Mouse (Mus musculus) stomach, embryonic 14.5 days (tissue): Measurements from ENCODE around the gene Flrt3. TPM values are rescaled to one million over a fixed set of nuclear protein-coding genes. Genes with fewer than 3 reads are reported as not detected.

ENCODE experiments used
- ATAC-seq: fragments of 200-750 bp; cut with Nextera tagmentation; 2 replicates; pipeline ENCODE4 v1.8.0; 2017; ENCODE audit warnings: low read depth, moderate TSS enrichment; ENCODE audit not compliant: insufficient number of reproducible peaks, insufficient read depth, low FRiP score
- H3K27ac ChIP-seq: fragments of 300-500 bp; sonication (generic); 2 replicates; pipeline ENCODE4 v1.5.1; 2014; ENCODE audit warnings: mild to moderate bottlenecking, low read length, moderate library complexity, mixed read lengths
- H3K27me3 ChIP-seq: fragments of 300-500 bp; sonication (generic); 2 replicates; pipeline ENCODE4 v1.6.1; 2014; ENCODE audit warnings: low read length, control low read depth, mixed read lengths; ENCODE audit not compliant: control insufficient read depth, insufficient read depth
- H3K36me3 ChIP-seq: fragments of 300-500 bp; sonication (generic); 2 replicates; pipeline ENCODE4 v1.6.1; 2014; ENCODE audit warnings: mild to moderate bottlenecking, control low read depth, low read length, moderate library complexity, mixed read lengths; ENCODE audit not compliant: control insufficient read depth, insufficient read depth
- H3K4me1 ChIP-seq: fragments of 300-500 bp; sonication (generic); 2 replicates; pipeline ENCODE4 v1.6.1; 2014; ENCODE audit warnings: low read length, control low read depth, mixed read lengths; ENCODE audit not compliant: control insufficient read depth, insufficient read depth
- H3K4me2 ChIP-seq: fragments of 300-500 bp; sonication (generic); replicated peaks from 2 replicates; pipeline ENCODE4 v1.6.1; 2014; ENCODE audit warnings: low read depth, low read length, control low read depth
- H3K4me3 ChIP-seq: fragments of 300-500 bp; sonication (generic); 2 replicates; pipeline ENCODE4 v1.5.1; 2014; ENCODE audit warnings: low read depth, low read length, control low read depth
- H3K9ac ChIP-seq: fragments of 300-500 bp; sonication (generic); replicated peaks from 2 replicates; pipeline ENCODE4 v1.6.1; 2014; ENCODE audit warnings: low read depth, mild to moderate bottlenecking, control low read depth, low read length, moderate library complexity, mixed read lengths
- H3K9me3 ChIP-seq: fragments of 300-500 bp; sonication (generic); 2 replicates; pipeline ENCODE4 v1.6.1; 2016; ENCODE audit warnings: low read depth, low read length, control low read depth; ENCODE audit not compliant: control insufficient read depth
- WGBS: fragments of 180-500 bp; shearing (Covaris S2); extraction: QIAGEN DNeasy Blood & Tissue Kit; methylation state at CpG from one replicate; pipeline ENCODE4 v1.1.7; 2014; 5-methylcytosine and 5-hydroxymethylcytosine counted together
- polyA plus RNA-seq: library from polyadenylated mRNA; unstranded; fragments of >200 nt; fragmentation: Nextera tagmentation; extraction: Ambion mirVana; gene quantifications from 2 replicates; pipeline ENCODE4 v1.2.1, GENCODE M21; 2014

Gene Flrt3
- polyA plus RNA-seq, 1 experiment from 2014 or later: 24.0 TPM

DNA sequence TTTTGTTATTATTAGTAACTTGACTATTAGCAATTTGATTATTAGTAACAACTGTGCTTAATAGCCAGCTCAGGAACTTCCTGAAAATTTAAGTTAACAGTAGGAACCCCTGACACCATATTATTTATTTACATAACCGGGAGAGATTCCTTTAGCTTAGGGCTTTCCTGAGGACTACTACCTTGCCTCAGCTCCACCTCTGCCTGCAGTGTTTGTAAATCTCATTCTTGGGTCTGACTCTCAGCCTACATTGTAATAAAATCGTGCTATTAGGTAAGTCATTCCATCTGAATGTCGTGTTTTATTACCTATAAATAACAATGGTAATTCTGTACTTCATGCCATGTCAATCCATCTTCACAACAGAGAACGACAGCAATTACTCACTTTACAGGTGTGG, 21.2 kb upstream of the Flrt3 start:
- Histone ChIP-seq H3K4me2 (no peak overlapping the region), H3K4me3 (no peak overlapping the region), H3K4me1 (no peaks in the 10 kb centered on the region), H3K36me3 (no peaks in the 10 kb centered on the region), H3K9ac (no peak overlapping the region), H3K27me3 (no peaks in the 10 kb centered on the region), H3K9me3 (no peaks in the 10 kb centered on the region), H3K27ac (no peak overlapping the region)
- ATAC-seq: no peak
- WGBS: 48% methylated on average over 4 of the region's 4 CpGs

GRCm38 (mm10) chr2:140691403-140691802, 20.1 kb upstream of the Flrt3 start:
- Histone ChIP-seq H3K4me2 (no peak overlapping the region), H3K36me3 (no peaks in the 10 kb centered on the region), H3K27me3 (no peaks in the 10 kb centered on the region), H3K4me1 (no peaks in the 10 kb centered on the region), H3K4me3 (no peak overlapping the region), H3K9ac (no peak overlapping the region), H3K9me3 (no peaks in the 10 kb centered on the region), H3K27ac (no peak overlapping the region)
- ATAC-seq: no peak
- 75% methylated on average over 1 of the region's 1 CpGs for WGBS

- H3K4me3 ChIP-seq: no peak overlapping the region
- 67% methylated on average over 2 of the region's 2 CpGs for WGBS
Measured at GRCm38 (mm10) chr2:140690906-140691305, 19.6 kb upstream of the Flrt3 start.

DNA sequence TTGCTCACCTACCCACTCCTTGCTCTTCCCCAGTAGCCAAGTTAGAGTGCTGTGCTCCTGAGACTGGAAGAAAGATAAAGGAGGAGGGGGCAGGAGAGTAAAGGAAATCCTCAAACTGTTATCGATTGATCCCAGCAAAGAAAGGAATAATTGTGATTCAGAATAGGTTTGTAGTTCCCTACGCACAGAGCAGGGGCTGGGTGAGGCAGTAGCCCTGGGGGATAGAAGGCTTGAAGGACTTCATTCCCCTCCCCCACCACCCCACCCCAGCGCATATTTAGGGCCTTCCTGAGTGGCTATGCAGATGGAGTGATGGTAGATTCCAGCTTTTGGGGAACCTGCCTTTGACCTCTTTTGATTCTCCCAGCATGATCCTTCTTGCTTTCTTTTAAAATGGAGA, 5.5 kb upstream of the Flrt3 start:
- 46% methylated on average over 3 of the region's 3 CpGs for WGBS
- Histone ChIP-seq H3K4me1 (no peaks in the 10 kb centered on the region), H3K27me3 (no peaks in the 10 kb centered on the region), H3K4me2 (no peak overlapping the region), H3K9ac (no peak overlapping the region), H3K27ac (no peak overlapping the region), H3K4me3 (no peak overlapping the region), H3K36me3 (no peaks in the 10 kb centered on the region), H3K9me3 (no peaks in the 10 kb centered on the region)
- ATAC-seq: no peak

More at GRCm38 (mm10) chr2:140690906-140691305, 19.6 kb upstream of the Flrt3 start:
- H3K9ac ChIP-seq: no peak overlapping the region
- H3K4me2 ChIP-seq: no peak overlapping the region
- H3K27ac ChIP-seq: no peak overlapping the region
- no peaks in the 10 kb centered on the region for H3K4me1 ChIP-seq
- no peaks in the 10 kb centered on the region for H3K9me3 ChIP-seq
- no peaks in the 10 kb centered on the region for H3K27me3 ChIP-seq
- no peak for ATAC-seq
- H3K36me3 ChIP-seq: no peaks in the 10 kb centered on the region

GRCm38 (mm10) chr2:140673466-140673865, 2.2 kb upstream of the Flrt3 start:
- 82% methylated on average over 5 of the region's 5 CpGs for WGBS
- H3K27ac ChIP-seq: no peak overlapping the region
- H3K27me3 ChIP-seq: no peaks in the 10 kb centered on the region
- no peaks in the 10 kb centered on the region for H3K36me3 ChIP-seq
- no peak for ATAC-seq
- no peaks in the 10 kb centered on the region for H3K9me3 ChIP-seq
- H3K4me3 ChIP-seq: no peak overlapping the region
- H3K4me2 ChIP-seq: no peak overlapping the region
- no peaks in the 10 kb centered on the region for H3K4me1 ChIP-seq
- H3K9ac ChIP-seq: no peak overlapping the region

DNA sequence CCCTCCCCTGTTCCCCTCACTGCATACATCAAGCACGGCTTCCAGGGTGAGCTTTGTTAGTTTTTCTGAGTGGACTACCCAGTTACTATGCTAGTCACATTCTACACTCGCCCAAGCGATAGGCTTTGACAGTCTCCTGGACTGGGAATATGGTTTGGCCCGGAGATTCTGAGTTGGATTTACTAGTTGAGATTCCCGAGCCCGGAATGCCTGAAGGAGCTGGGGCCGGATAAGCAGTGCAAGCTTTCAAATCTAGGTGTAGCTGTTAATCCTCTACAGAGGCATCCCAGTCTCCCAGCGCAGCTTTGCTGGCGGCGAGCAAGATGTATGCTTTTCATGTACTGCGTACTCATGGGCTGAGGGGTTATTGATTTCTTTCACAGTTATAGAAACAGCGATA, 812 bp downstream of the Flrt3 start:
- H3K36me3 ChIP-seq: no peaks in the 10 kb centered on the region
- peak overlapping the region; percentile 53 for H3K4me3 ChIP-seq
- H3K9me3 ChIP-seq: no peaks in the 10 kb centered on the region
- peak overlapping the region; percentile 56 for H3K9ac ChIP-seq
- peak overlapping the region; percentile 58 for H3K4me2 ChIP-seq
- peaks cover 7% of the 10 kb centered on the region; the same call in 1 of the 2 replicates for H3K4me1 ChIP-seq
- H3K27me3 ChIP-seq: no peaks in the 10 kb centered on the region
- 0% methylated on average over 12 of the region's 12 CpGs for WGBS
- 0 out of 2 replicates have a peak, but pooled peaks have one; percentile 14 for ATAC-seq
- peak overlapping the region; percentile 76; the same call in 1 of the 2 replicates for H3K27ac ChIP-seq

DNA sequence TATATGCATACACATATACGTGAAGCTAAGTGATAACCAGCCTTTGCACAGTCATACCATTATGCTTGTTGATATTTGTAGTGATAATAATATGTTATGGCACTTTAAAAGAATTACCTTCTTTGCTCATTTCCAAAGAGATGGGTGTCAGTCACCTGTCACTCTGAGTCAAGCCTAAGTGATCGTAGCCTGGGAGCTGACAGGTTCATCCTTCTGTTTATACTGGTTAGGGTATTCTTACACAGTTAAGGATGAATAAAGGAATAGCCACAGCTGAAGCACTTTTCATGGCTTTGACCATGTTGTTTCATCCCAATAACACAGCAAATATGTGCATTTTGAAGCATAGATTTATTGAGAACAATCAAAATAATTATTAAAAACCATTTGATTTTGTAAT, 1.5 kb downstream of the Flrt3 start:
- ATAC-seq: no peak
- Histone ChIP-seq H3K4me3 (peak overlapping the region; percentile 53), H3K4me1 (peaks cover 7% of the 10 kb centered on the region; the same call in 1 of the 2 replicates), H3K36me3 (no peaks in the 10 kb centered on the region), H3K9me3 (no peaks in the 10 kb centered on the region), H3K4me2 (peak overlapping the region; percentile 58), H3K9ac (no peak overlapping the region), H3K27me3 (no peaks in the 10 kb centered on the region), H3K27ac (no peak overlapping the region)
- WGBS: 41% methylated on average over 2 of the region's 2 CpGs

GRCm38 (mm10) chr2:140669081-140669480, 2.2 kb downstream of the Flrt3 start:
- H3K4me3 ChIP-seq: peak overlapping the region; percentile 4; the same call in 1 of the 2 replicates
- H3K9me3 ChIP-seq: no peaks in the 10 kb centered on the region
- peak overlapping the region; percentile 31 for H3K4me2 ChIP-seq
- no peaks in the 10 kb centered on the region for H3K36me3 ChIP-seq
- 46% methylated on average over 2 of the region's 2 CpGs for WGBS
- no peaks in the 10 kb centered on the region for H3K27me3 ChIP-seq
- no peak for ATAC-seq
- H3K4me1 ChIP-seq: peaks cover 7% of the 10 kb centered on the region; the same call in 1 of the 2 replicates
- H3K27ac ChIP-seq: no peak overlapping the region
- H3K9ac ChIP-seq: no peak overlapping the region

- Histone ChIP-seq H3K4me2 (peak overlapping the region; percentile 31), H3K4me1 (peaks cover 7% of the 10 kb centered on the region; the same call in 1 of the 2 replicates), H3K27ac (no peak overlapping the region), H3K36me3 (no peaks in the 10 kb centered on the region), H3K9ac (no peak overlapping the region), H3K9me3 (no peaks in the 10 kb centered on the region), H3K27me3 (no peaks in the 10 kb centered on the region), H3K4me3 (peak overlapping the region; percentile 4)
- peak; percentile 66; the same call in 1 of the 2 replicates for ATAC-seq
- WGBS: 3% methylated on average over 8 of the region's 8 CpGs
Measured at GRCm38 (mm10) chr2:140668311-140668710, 3.0 kb downstream of the Flrt3 start.
